In the genomic region with DNA sequence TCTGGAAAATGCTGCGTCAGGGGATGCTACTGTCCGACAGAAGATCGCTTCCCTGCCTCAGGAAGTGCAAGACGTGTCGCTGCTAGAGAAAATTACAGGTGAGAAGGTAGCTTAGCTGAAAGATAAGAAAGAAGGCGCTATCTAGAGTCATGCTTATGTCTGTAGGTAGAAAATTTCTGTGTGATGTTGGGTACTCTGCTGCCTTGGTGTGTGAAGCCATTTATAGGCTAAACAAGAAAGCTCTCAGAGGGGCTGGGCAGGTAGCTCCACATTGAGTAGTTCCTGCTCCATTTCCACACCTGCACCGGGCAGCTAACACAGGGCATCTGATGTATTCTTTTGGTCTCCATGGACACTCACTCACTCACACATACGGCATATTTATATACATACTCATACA, we compare ENCODE assay signal across 19 mouse cellular contexts. TPM values are rescaled to one million over a fixed set of nuclear protein-coding genes. Genes with fewer than 3 reads are reported as not detected.
A peak's percentile ranks its signal among the peaks of the same experiment; 100 is the strongest.
DNase-seq lines count a peak whose midpoint lies in the region; ATAC-seq lines count a peak whose summit lies in the region.
"Had no signal": no experiment of that assay in that cellular context is flagged by ENCODE, and none has a peak within 500 bp of the region (broad histone marks: within the 10 kb centered on the region; RNA-seq: fewer than 3 reads in every experiment).

No protein-coding gene starts in this region.

- peaks cover 11% of the 10 kb centered on the region; the same call in 1 of the 2 replicates for H3K36me3 ChIP-seq in midbrain, embryonic 11.5 days (ENCODE audit: control insufficient read depth, insufficient read depth, low read length)
- H3K36me3 ChIP-seq in midbrain, embryonic 14.5 days (ENCODE audit: control insufficient read depth, insufficient read depth, low read length), result peaks cover 55% of the 10 kb centered on the region

- peak; percentile 70 for DNase-seq in heart, adult 11 months
- DNase-seq in heart, adult 8-10 months (ENCODE audit: low spot score), result no peak
- DNase-seq in midbrain, embryonic 11.5 days (ENCODE audit: low spot score, missing footprints), result peak; percentile 82
- no peak for DNase-seq in midbrain, embryonic 14.5 days
- DNase-seq: adrenal gland, adult 2 months; adrenal gland, postnatal 10 days; adrenal gland, postnatal 25 days; cerebellum, adult 11 months; cerebellum, adult 18-20 months; cerebellum, adult 8-10 months; cerebellum, adult 9-11 months; cerebellum, postnatal 14 days; cerebellum, postnatal 36 days; embryo, embryonic 11 days had no signal

- no peaks in the 10 kb centered on the region for H3K27me3 ChIP-seq in midbrain, embryonic 11.5 days (ENCODE audit: control insufficient read depth, insufficient read depth, low read length)
- H3K27me3 ChIP-seq in midbrain, embryonic 14.5 days (ENCODE audit: control insufficient read depth, insufficient read depth, low read length), result no peaks in the 10 kb centered on the region
- H3K27me3 ChIP-seq: embryonic facial prominence, embryonic 13.5 days; embryonic facial prominence, embryonic 15.5 days; forebrain, embryonic 13.5 days had no signal

- H3K9ac ChIP-seq in midbrain, embryonic 11.5 days (ENCODE audit: low read length), result no peak overlapping the region
- H3K9ac ChIP-seq in midbrain, embryonic 14.5 days (replicated peaks; ENCODE audit: low read length), result no peak overlapping the region
- H3K9ac ChIP-seq: embryonic facial prominence, embryonic 13.5 days; embryonic facial prominence, embryonic 15.5 days; forebrain, embryonic 13.5 days had no signal

- no peak overlapping the region for H3K27ac ChIP-seq in midbrain, embryonic 11.5 days (ENCODE audit: low read depth, low read length)
- no peak overlapping the region for H3K27ac ChIP-seq in midbrain, embryonic 14.5 days (replicated peaks; ENCODE audit: low read depth, low read length)
- H3K27ac ChIP-seq: embryonic facial prominence, embryonic 13.5 days; embryonic facial prominence, embryonic 15.5 days; forebrain, embryonic 13.5 days had no signal

- 98% methylated on average over 8 of the region's 8 CpGs for WGBS in midbrain, embryonic 11.5 days
- WGBS in midbrain, embryonic 14.5 days, result 95% methylated on average over 8 of the region's 8 CpGs

- no peaks in the 10 kb centered on the region for H3K4me1 ChIP-seq in midbrain, embryonic 11.5 days (ENCODE audit: control insufficient read depth, insufficient read depth, low read length)
- no peaks in the 10 kb centered on the region for H3K4me1 ChIP-seq in midbrain, embryonic 14.5 days (ENCODE audit: control insufficient read depth, insufficient read depth, low read length)
- H3K4me1 ChIP-seq: embryonic facial prominence, embryonic 13.5 days; embryonic facial prominence, embryonic 15.5 days; forebrain, embryonic 13.5 days had no signal

- no peak overlapping the region for H3K4me3 ChIP-seq in midbrain, embryonic 11.5 days (ENCODE audit: low read depth, low read length)
- H3K4me3 ChIP-seq in midbrain, embryonic 14.5 days (replicated peaks; ENCODE audit: low read depth, low read length), result no peak overlapping the region
- H3K4me3 ChIP-seq: embryonic facial prominence, embryonic 13.5 days; embryonic facial prominence, embryonic 15.5 days; erythroblast, embryonic 14.5 days; forebrain, embryonic 13.5 days had no signal

- H3K9me3 ChIP-seq in midbrain, embryonic 11.5 days (ENCODE audit: control insufficient read depth, low read length), result no peaks in the 10 kb centered on the region
- no peaks in the 10 kb centered on the region for H3K9me3 ChIP-seq in midbrain, embryonic 14.5 days (ENCODE audit: control insufficient read depth, low read length)
- H3K9me3 ChIP-seq: embryonic facial prominence, embryonic 13.5 days; embryonic facial prominence, embryonic 15.5 days; forebrain, embryonic 13.5 days had no signal

- H3K4me2 ChIP-seq in midbrain, embryonic 11.5 days, result no peak overlapping the region
- no peak overlapping the region for H3K4me2 ChIP-seq in midbrain, embryonic 14.5 days (ENCODE audit: low read length)
- H3K4me2 ChIP-seq: embryonic facial prominence, embryonic 13.5 days; embryonic facial prominence, embryonic 15.5 days; forebrain, embryonic 13.5 days had no signal

- ATAC-seq in midbrain, embryonic 11.5 days (ENCODE audit: low FRiP score), result no peak
- ATAC-seq in midbrain, embryonic 14.5 days (ENCODE audit: low FRiP score, low TSS enrichment), result no peak
- ATAC-seq: forebrain, embryonic 13.5 days; forebrain, embryonic 16.5 days had no signal

RNA-seq across cellular contexts. Expression of a gene that starts 21.8 kb away (rescaled TPM):
- 10 to 100 TPM; 25.3 to 30.1 (median 28.6) TPM for total RNA-seq in heart, adult 8-10 months (2022)
- 64.9 and 68.1 TPM in 2 replicates for polyA plus RNA-seq in midbrain, embryonic 11.5 days (2014; fragmentation: Nextera tagmentation; extraction: Ambion mirVana)
- 32.9 and 40.2 TPM in 2 replicates for polyA plus RNA-seq in midbrain, embryonic 14.5 days (2014; fragmentation: Nextera tagmentation; extraction: Ambion mirVana)

RNA-seq across cellular contexts. Expression of a gene that starts 21.9 kb away (rescaled TPM):
- total RNA-seq in heart, adult 8-10 months (2022), result 10 to 100 TPM; 22.4 to 35.4 (median 29.9) TPM
- 28.8 and 30.3 TPM in 2 replicates for polyA plus RNA-seq in midbrain, embryonic 11.5 days (2014; fragmentation: Nextera tagmentation; extraction: Ambion mirVana)
- 11.4 and 20.5 TPM in 2 replicates for polyA plus RNA-seq in midbrain, embryonic 14.5 days (2014; fragmentation: Nextera tagmentation; extraction: Ambion mirVana)

Comparison
In these comparisons a context has a peak if more than half of its experiments do, and no peak if none do; other contexts are left out.
1. DNase-seq: peak in heart, adult 11 months (single experiment) and midbrain, embryonic 11.5 days (single experiment); none in heart, adult 8-10 months (single experiment) and midbrain, embryonic 14.5 days (single experiment).